Mouse (Mus musculus) olfactory bulb, adult 2 months (tissue): ENCODE measurements around the gene Rbfox3.

Experiments used
- CTCF ChIP-seq: fragments of 200-500 bp; IDR thresholded peaks from 2 replicates; pipeline ENCODE4 v1.5.1; 2012; ENCODE audit warnings: low read depth, mild to moderate bottlenecking, low read length, moderate library complexity; ENCODE audit not compliant: insufficient read depth
- POLR2A ChIP-seq: fragments of 200-500 bp; IDR thresholded peaks from 2 replicates; pipeline ENCODE4 v1.6.1; 2012; ENCODE audit warnings: mild to moderate bottlenecking, low read depth, low read length, moderate library complexity; ENCODE audit not compliant: insufficient read depth

GRCm38 (mm10) chr11:118874022-118874421 lies 37.4 kb downstream of the Rbfox3 start:
- TF ChIP-seq CTCF (no peak), POLR2A (no peak)
